Mouse (Mus musculus) liver (tissue): ENCODE results near the gene D11Wsu47e.
A peak's percentile ranks its signal among the peaks of the same experiment; 100 is the strongest.

Source experiments
- DNase-seq: peaks from one replicate; pipeline ENCODE4 v3.0.0-alpha.2; 2020; ENCODE audit warnings: mixed read lengths

D11Wsu47e gene

DNA sequence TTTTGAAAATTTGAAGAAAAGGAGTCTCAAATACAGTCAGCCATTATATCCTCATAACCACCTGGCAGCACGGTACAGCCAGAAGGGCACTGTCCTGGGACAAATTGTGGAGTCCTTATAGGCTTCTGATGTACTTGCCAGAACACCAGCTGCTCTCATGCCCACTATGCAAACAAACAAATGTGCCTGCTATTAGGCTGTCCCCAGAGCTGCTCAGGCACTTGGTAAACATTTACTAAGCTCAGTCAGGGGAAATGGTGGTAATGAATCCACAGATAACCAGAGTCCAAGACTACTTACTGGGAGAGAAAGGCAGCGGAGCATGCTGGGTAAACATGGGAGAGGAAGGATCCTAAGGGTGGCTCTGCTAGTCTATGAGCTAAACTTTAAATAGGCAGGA lies 17.1 kb upstream of the D11Wsu47e start:
- no peak for DNase-seq

GRCm38 (mm10) chr11:113667704-113668103 lies 16.5 kb upstream of the D11Wsu47e start:
- DNase-seq = no peak

DNA sequence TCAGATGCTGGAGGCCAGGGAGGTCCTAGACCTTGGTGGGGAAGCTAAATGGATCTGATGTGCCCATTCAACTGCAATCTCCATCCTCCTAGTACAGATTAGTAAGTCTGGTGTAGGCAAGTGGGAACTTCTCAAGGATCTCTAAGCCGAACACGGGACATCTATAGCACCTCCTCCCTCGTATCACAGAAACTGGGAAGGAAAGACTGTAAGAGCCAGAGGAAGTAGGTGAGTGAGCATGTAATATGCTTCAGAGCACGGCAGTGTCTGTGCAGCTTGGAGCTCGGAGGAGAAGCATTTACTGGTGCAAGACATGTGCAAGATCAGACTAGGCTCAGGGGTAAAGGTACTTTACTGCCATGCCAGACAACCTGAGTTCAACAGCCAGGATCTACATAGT lies 15.4 kb upstream of the D11Wsu47e start:
- DNase-seq = no peak

DNA sequence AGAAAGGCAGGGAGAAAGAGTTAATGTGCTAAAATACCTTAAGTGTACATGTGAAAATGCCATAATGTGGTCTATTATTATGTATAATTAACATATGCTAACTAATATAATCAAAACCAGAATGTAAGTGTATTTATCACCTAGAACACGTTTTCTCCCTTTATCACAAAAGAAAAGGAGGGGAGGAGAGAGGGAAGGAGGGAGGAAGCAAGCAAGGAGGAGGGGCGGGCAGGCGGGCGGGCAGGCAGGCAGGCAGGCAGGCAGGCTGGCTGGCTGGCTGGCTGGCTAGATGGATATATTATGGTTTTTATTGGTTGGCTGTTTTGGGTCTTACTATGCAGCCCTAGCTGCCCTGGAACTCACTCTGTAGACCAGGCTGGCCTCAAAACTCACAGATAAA lies 14.5 kb upstream of the D11Wsu47e start:
- DNase-seq = no peak

DNA sequence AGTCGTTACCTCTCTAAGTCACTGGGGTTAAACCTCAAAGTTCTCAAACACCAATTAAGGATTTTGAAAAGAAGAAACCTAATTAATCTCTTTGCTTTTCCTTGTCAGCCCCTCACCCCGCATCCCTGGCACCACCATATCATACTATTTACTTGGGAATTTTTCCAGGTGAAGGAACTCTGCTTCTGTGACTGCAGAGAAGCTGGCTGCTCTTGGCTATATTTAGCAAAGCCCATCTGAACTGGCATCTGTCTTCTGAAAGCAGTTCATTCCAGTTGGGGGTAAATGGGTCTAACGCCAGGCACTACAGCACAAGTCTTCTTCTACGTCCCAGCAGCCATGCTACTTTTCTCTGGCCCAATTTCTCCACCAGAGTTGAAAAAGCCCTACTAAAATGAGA lies 10.6 kb upstream of the D11Wsu47e start:
- DNase-seq = no peak

DNA sequence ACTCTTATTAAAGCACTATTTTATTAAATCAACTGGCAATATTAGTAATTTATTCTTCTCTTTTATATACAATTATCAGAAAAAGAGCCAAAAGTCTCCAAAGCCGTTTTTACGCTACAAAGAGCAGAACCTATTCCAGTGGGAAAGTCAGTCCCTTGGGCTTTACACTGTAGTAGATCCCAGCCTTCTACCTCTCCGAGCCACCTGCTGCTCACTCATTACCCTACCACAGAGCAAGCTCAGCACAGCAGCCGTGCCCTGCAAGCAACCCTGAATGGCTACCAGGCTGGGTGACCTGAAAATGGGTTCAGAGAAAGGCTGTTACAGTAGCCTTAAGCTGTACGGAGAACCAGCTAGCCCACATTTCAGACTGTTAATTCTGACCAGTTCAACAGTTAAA lies 9.6 kb upstream of the D11Wsu47e start:
- DNase-seq = no peak

DNA sequence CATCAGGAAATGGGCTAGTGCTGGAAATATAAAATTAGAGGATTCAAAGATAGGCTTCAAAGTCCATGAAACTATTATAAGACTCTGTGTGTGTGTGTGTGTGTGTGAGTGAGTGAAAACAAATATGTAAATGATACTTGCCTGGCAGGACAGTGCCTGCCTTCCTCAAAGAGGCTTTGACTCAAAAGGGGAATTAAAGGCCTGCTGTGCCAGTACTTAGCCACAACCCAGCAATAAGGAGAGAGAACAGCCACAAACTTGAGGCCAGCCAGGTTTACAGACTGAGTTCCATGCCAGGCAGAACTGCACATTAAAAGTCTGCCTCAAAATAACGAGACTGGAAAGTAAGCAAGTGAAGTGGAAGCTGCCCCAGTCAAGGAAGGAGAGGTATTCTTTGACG lies 7.4 kb upstream of the D11Wsu47e start:
- DNase-seq = no peak

DNA sequence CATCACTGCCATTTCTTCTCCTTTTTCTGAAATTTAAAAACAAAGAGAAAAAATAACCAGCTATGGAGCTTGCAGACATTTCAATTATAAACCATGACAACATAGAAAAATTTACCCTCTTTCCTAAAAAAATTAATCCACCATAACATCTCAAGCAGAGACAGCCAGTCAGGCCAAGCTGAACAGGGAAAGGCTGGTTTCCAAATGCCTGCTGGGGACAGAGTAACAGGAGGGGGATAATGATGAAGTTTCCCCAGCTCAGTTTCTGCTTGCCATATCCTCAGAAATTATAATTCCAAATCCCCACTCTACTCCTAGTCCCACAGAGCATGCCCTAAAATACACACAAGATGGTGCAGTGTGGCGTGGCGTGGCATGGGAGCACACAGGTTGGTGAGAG lies 6.8 kb upstream of the D11Wsu47e start:
- DNase-seq = no peak

DNA sequence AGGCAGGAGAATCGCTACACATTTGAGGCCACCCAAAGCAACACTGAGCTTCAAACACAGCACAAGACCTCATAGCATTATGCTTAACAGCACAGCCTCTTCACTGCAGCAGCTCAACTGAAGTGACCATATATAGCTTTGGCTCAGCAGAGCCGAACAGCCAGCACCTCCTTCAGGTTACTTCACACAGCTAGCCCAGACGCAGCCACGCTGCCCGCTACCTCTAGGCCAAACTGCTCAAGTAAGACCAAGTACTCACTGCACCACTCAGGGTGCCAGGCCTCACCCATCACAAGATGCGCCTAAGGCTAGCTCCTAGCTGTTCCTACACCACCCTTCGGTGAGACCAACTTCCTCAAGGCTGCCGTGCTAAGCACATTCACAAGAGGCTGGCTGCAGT lies 5.8 kb upstream of the D11Wsu47e start:
- no peak for DNase-seq

GRCm38 (mm10) chr11:113680954-113681353 lies 3.3 kb upstream of the D11Wsu47e start:
- DNase-seq = peak; percentile 82

DNA sequence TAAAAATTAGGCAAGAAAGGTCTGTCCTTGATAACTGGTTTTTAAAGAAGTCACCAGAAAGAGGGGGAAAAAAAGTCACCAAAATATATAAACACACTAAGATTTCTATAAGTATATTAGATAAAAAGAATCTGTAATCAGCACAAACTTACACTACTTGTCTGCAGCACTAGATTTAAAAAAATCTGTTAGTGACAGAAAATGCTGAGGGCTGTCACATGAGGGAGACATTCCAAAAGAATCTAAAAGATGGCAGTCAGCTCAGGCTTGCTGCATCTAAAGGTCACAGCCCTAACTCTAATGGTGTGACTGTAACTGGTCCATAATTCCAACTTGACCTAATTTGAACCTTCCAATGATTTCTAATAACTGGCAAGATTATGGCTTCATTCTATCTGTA lies 2.2 kb upstream of the D11Wsu47e start:
- DNase-seq = no peak

DNA sequence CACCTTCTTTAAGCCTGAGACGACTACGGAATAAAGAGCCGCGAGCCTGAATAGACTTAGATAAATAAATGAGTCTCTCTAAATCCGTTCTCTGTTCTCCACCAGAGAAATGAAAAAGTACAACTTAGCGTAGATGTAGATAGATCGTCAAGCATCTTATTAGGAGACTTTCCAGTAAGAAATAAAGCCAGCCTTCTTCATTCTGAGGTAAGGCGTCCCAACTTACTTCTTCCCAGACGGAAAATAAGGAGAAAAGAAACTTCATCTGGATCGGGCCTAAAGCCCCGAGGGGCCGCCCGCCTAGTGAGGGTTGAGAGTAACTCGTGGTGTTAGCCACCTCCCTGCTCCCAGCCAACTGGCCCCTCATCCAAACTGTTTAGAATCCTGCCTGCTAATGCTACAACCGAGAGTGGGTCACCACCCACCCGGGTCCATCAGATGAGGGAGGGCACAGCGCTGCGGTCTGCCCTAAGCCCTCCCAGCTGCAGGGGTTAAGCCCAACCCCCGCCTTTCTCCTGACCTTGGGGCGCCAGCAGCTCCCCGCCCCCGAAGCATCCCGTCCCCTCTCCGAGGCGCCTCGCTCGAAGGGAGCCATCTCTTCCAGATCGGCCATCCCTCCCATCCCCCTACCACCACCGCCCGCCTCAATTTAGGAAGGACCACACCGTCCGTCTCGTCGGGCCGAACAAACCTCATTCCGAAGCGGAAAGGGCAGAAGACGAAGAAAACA lies 1.1 kb upstream of the D11Wsu47e start:
- peak; percentile 90 for DNase-seq

GRCm38 (mm10) chr11:113683627-113683956 lies 620 bp upstream of the D11Wsu47e start:
- no peak for DNase-seq

- DNase-seq = no peak
These were observed 655 bp downstream of the D11Wsu47e start for GRCm38 (mm10) chr11:113684707-113685426.

DNA sequence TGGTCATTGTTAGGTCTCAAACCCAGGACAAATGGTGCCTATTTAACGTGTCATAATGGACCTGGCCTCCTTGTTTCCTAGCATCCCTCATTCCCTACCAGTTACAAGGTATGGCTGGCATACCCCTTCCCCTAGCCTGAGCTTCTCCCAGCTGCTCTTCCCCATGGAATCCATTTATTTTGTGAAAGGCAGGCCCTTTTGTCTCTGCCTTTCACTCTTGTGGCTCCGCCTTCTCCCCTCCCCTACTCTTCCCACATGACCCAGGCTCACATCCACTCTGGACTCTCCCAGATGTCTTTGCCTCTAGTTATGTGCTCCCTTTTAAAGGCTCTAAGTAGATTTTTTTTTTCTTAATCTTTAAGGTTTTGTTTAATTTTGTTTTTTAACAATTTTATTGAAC lies 2.8 kb downstream of the D11Wsu47e start:
- DNase-seq = no peak

DNA sequence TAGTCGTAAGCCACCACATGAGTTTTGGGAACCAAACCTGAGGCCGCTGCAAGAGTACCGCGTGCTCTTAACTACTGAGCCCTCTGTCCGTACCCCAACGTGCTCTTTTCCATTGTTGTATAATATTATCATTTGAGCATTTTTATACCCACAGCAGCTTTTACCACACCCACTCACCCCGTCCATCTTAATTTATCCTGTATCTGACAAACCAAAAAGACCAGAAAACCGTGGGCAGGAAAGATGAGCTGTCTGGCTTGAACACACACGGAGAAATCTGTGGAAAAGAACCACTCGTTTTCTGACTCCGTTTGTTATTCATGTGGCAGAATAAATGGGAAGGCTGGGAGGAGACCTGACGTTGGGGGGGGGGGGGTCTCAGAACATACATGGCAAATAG lies 6.3 kb downstream of the D11Wsu47e start:
- no peak for DNase-seq

GRCm38 (mm10) chr11:113691318-113691717 lies 7.1 kb downstream of the D11Wsu47e start:
- no peak for DNase-seq

GRCm38 (mm10) chr11:113691851-113692250 lies 7.6 kb downstream of the D11Wsu47e start:
- DNase-seq = no peak

- DNase-seq = no peak
These were observed 13.4 kb downstream of the D11Wsu47e start for GRCm38 (mm10) chr11:113697571-113697970.

GRCm38 (mm10) chr11:113698013-113698545 lies 13.9 kb downstream of the D11Wsu47e start:
- DNase-seq = peak; percentile 19

GRCm38 (mm10) chr11:113699643-113700042 lies 15.4 kb downstream of the D11Wsu47e start:
- DNase-seq = no peak

DNA sequence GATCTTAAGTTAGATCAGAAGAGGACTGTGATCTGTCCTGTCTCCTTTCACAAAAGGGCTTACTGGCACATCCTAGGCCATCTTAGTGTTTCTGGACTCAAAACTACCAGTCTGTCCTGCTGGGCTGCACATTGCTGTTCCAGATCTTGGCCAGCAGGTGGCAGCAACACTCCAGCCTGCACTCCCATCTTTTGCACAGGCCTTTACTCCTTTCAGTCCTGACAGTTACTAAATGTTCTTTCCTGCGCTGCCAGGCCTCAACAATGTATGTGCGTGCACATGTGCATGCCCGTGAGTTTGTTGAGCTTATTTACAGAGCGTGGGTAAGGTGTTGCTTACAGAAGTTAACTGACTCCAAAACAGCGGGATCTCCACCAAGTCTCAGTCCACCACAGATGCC lies 19.5 kb downstream of the D11Wsu47e start:
- DNase-seq = peak; percentile 73

- no peak for DNase-seq
These were observed 21.9 kb downstream of the D11Wsu47e start for GRCm38 (mm10) chr11:113705966-113706652.
